Mouse (Mus musculus) small intestine, adult 2 months (tissue): ENCODE data around the gene Tnik. TPM values are rescaled to one million over a fixed set of nuclear protein-coding genes. Genes with fewer than 3 reads are reported as not detected.
A peak's percentile ranks its signal among the peaks of the same experiment; 100 is the strongest.

Experiments used
- H3K27ac ChIP-seq: fragments of 200-500 bp; 2 replicates; pipeline ENCODE4 v1.5.1; 2012; ENCODE audit warnings: low read depth, low read length, control low read depth, inconsistent platforms; ENCODE audit not compliant: insufficient read depth
- H3K27me3 ChIP-seq: fragments of 200-500 bp; 2 replicates; pipeline ENCODE4 v1.6.1; 2012; ENCODE audit warnings: mild to moderate bottlenecking, moderate library complexity, low read length, inconsistent platforms; ENCODE audit not compliant: control insufficient read depth, insufficient read depth
- H3K36me3 ChIP-seq: fragments of 200-500 bp; 2 replicates; pipeline ENCODE4 v1.6.1; 2012; ENCODE audit warnings: mild to moderate bottlenecking, low read length, control low read depth, inconsistent platforms; ENCODE audit not compliant: control insufficient read depth, insufficient read depth
- H3K4me1 ChIP-seq: fragments of 200-500 bp; 2 replicates; pipeline ENCODE4 v1.6.1; 2012; ENCODE audit warnings: low read length, inconsistent platforms, mixed read lengths; ENCODE audit not compliant: control insufficient read depth, insufficient read depth, insufficient read length
- H3K4me3 ChIP-seq: fragments of 200-500 bp; 2 replicates; pipeline ENCODE4 v1.5.1; 2012; ENCODE audit warnings: low read depth, mild to moderate bottlenecking, control low read depth, inconsistent platforms, low read length, moderate library complexity
- CTCF ChIP-seq: fragments of 200-500 bp; IDR thresholded peaks from 2 replicates; pipeline ENCODE4 v1.5.1; 2012; ENCODE audit warnings: low read depth, mild to moderate bottlenecking, control low read depth, inconsistent platforms, low read length, moderate library complexity, mixed read lengths; ENCODE audit not compliant: insufficient replicate concordance, insufficient read length; ENCODE audit errors: extremely low read depth
- POLR2A ChIP-seq: fragments of 200-500 bp; IDR thresholded peaks from 2 replicates; pipeline ENCODE4 v1.6.1; 2012; ENCODE audit warnings: low read depth, mild to moderate bottlenecking, control low read depth, inconsistent platforms, low read length, moderate library complexity
- whole genome bisulfite sequencing: fragments of 180-500 bp; shearing (Covaris S2); methylation state at CpG from one replicate; pipeline ENCODE4 v1.1.7; 2018; 5-methylcytosine and 5-hydroxymethylcytosine counted together
- polyA plus RNA-seq: library from polyadenylated mRNA; depleted of rRNA; stranded (reverse); fragments of >200 nt; gene quantifications from 2 replicates; pipeline ENCODE4 v1.2.3, GENCODE M21; 2012

Tnik gene
- polyA plus RNA-seq, 1 experiment, result 10.8 TPM

DNA sequence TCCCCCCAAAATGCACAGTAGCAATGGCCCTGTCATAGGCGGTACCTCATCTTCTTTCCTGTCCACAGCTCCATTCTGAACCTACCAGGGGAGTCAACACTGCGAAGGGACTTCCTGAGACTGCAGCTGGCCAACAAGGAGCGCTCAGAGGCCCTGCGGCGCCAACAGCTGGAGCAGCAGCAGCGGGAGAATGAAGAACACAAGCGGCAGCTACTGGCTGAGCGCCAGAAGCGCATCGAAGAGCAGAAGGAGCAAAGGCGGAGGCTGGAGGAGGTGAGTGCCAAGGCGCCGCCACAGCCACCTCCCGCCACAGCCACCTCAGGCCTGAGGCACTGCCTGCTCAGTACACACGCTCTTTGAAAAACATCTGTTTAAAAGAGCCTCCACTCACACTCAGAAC, 314.3 kb downstream of the Tnik start:
- TF ChIP-seq CTCF, result no peak
- no peak for TF ChIP-seq POLR2A
- no peaks in the 10 kb centered on the region for H3K27me3 ChIP-seq
- H3K4me3 ChIP-seq, result no peak overlapping the region
- H3K36me3 ChIP-seq, result peaks cover 16% of the 10 kb centered on the region
- H3K4me1 ChIP-seq, result peaks cover 18% of the 10 kb centered on the region
- peak overlapping the region; percentile 20; the same call in 1 of the 2 replicates for H3K27ac ChIP-seq
- WGBS, result 44% methylated on average over 15 of the region's 15 CpGs

DNA sequence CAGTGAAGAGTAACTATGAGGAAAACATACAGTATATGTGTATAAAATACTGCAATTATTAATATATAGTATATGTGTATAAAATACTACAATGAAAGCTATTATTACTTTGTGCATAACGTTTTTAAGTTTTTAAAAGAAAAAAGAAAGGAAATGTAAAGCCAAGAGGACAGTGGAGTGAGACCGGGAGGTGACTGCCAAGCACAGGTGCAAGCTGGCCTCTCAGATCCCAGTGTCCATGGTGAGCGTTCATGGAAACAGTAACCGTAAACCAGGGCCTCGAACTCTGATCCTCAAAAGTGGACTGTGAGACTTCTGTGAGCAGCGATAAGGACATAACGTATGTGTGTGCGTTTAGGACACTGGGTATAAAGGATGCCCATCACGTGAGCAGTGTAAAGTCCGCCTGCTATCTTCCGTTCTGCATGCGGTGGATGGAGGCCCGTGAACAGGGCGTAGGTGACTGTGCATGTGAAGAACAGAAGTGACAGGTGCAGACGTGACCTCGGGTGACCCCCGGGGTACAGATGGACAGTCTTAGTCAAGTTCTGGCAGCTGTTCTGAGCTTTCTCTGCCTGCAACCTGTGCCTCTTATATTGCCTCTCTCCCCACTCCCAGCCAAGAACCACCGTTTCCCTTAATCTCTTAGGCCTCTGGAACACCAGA, 316.1 kb downstream of the Tnik start:
- Histone ChIP-seq H3K36me3 (peaks cover 10% of the 10 kb centered on the region), H3K27me3 (no peaks in the 10 kb centered on the region), H3K4me3 (no peak overlapping the region), H3K4me1 (peaks cover 20% of the 10 kb centered on the region), H3K27ac (peak overlapping the region; percentile 97)
- WGBS, result 34% methylated on average over 18 of the region's 18 CpGs
- no peak; the same call in 1 of the 2 replicates for TF ChIP-seq POLR2A
- no peak for TF ChIP-seq CTCF

- WGBS, result 31% methylated on average over 9 of the region's 9 CpGs
- H3K27ac ChIP-seq, result peak overlapping the region; percentile 98
- TF ChIP-seq CTCF, result no peak
- TF ChIP-seq POLR2A, result no peak
- peaks cover 3% of the 10 kb centered on the region for H3K36me3 ChIP-seq
- no peak overlapping the region for H3K4me3 ChIP-seq
- peaks cover 21% of the 10 kb centered on the region; the same call in 1 of the 2 replicates for H3K4me1 ChIP-seq
- no peaks in the 10 kb centered on the region for H3K27me3 ChIP-seq
Observed at GRCm38 (mm10) chr3:28585750-28586465, 322.9 kb downstream of the Tnik start.

DNA sequence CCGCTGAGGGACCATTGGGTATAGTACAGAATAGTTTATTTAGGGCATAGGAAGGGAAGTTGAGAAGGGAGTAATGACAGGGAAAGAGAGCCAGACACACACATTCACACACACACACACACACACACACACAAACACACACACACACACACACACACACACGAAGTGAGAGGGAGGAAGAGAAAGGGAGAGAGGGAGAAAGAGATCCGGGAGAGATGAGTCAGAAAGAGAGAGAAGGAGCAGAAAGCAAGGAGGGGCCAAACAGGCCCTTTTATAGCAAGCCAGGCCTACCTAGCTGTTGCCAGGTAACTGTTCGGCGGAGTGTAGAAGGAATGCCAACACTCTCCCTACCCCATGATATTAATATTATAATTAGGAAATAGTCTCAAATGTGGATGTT, 324.8 kb downstream of the Tnik start:
- Histone ChIP-seq H3K36me3 (peaks cover 1% of the 10 kb centered on the region), H3K27me3 (no peaks in the 10 kb centered on the region), H3K4me1 (peaks cover 19% of the 10 kb centered on the region; the same call in 1 of the 2 replicates), H3K4me3 (no peak overlapping the region), H3K27ac (peak overlapping the region; percentile 96; the same call in 1 of the 2 replicates)
- TF ChIP-seq CTCF, result no peak
- TF ChIP-seq POLR2A, result no peak
- WGBS, result 72% methylated on average over 5 of the region's 5 CpGs

DNA sequence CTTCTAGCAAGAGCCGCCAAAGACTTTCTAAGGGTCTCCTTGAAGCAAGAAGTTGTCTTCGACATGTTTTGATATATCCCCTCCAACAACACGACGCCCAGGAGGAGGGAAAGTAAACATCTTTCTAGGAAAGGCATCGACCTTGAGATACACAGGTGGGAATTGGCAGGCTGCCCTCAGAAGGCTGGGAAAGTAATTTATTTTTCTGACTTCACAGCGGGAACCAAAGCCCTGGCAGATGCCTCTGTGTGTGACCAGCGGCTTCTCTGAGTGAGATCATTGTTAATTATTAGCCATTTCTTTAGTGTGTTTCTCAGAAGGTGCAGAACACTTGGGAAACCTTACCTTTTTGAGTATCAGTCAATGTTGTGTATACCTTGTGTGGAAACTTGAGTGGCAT, 328.3 kb downstream of the Tnik start:
- H3K36me3 ChIP-seq, result peaks cover 11% of the 10 kb centered on the region
- TF ChIP-seq CTCF (no peak), POLR2A (no peak)
- H3K4me3 ChIP-seq, result no peak overlapping the region
- H3K27me3 ChIP-seq, result no peaks in the 10 kb centered on the region
- H3K27ac ChIP-seq, result peak overlapping the region; percentile 55
- WGBS, result 17% methylated on average over 7 of the region's 7 CpGs
- H3K4me1 ChIP-seq, result peaks cover 14% of the 10 kb centered on the region; the same call in 1 of the 2 replicates

DNA sequence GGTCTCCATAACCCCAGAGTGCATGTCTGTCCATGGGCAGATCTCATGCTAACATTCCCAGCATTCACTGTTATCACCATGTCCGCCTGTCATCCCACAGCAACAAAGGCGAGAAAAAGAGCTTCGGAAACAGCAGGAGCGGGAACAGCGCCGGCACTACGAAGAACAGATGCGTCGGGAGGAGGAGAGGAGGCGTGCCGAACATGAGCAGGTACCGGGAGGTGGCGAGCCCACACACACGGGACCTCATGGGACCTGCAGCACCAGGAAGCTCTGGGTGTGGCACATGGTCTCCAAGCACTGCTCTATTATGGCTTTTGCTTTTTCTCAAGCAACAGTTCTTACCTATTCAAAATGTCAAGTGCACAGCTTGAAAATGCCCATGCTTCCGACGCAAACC, 330.9 kb downstream of the Tnik start:
- TF ChIP-seq POLR2A (no peak), CTCF (no peak)
- no peaks in the 10 kb centered on the region for H3K27me3 ChIP-seq
- peaks cover 4% of the 10 kb centered on the region; the same call in 1 of the 2 replicates for H3K4me1 ChIP-seq
- no peak overlapping the region for H3K27ac ChIP-seq
- H3K4me3 ChIP-seq, result no peak overlapping the region
- peaks cover 26% of the 10 kb centered on the region for H3K36me3 ChIP-seq
- 97% methylated on average over 16 of the region's 16 CpGs for WGBS

GRCm38 (mm10) chr3:28599476-28599875, 336.5 kb downstream of the Tnik start:
- H3K4me3 ChIP-seq, result no peak overlapping the region
- peaks cover 30% of the 10 kb centered on the region for H3K36me3 ChIP-seq
- no peaks in the 10 kb centered on the region for H3K27me3 ChIP-seq
- WGBS, result 95% methylated on average over 2 of the region's 2 CpGs
- no peak for TF ChIP-seq POLR2A
- TF ChIP-seq CTCF, result no peak
- H3K27ac ChIP-seq, result no peak overlapping the region
- H3K4me1 ChIP-seq, result no peaks in the 10 kb centered on the region
